Mouse (Mus musculus) fibroblast of lung, adult 2 months (primary cell): ENCODE data around the gene Mns1.
"Not testable (repeated sequence)": the region's sequence is repeated elsewhere in the genome, so short reads cannot be mapped to it uniquely, and the experiment has no call there.

Source experiments
- DNase-seq: peaks from one replicate; pipeline ENCODE4 v3.0.0-alpha.2; 2011; ENCODE audit warnings: low read depth

Gene Mns1

GRCm38 (mm10) chr9:72437822-72438701, at the start of gene Mns1:
Gene Mns1 (plus strand): TSS chr9:72438011.
- peak; percentile 90 for DNase-seq

- DNase-seq: no peak
Measured at GRCm38 (mm10) chr9:72388934-72389333, 48.9 kb upstream of the Mns1 start.

- no peak for DNase-seq
Measured at GRCm38 (mm10) chr9:72389431-72390002, 48.3 kb upstream of the Mns1 start.

GRCm38 (mm10) chr9:72390321-72391077, 47.3 kb upstream of the Mns1 start:
- no peak for DNase-seq

GRCm38 (mm10) chr9:72392686-72393085, 45.1 kb upstream of the Mns1 start:
- DNase-seq: no peak

- DNase-seq: no peak
Measured at GRCm38 (mm10) chr9:72393238-72393637, 44.6 kb upstream of the Mns1 start.

- no peak for DNase-seq
Measured at GRCm38 (mm10) chr9:72393869-72394341, 43.9 kb upstream of the Mns1 start.

- DNase-seq: no peak
Measured at GRCm38 (mm10) chr9:72400121-72400520, 37.7 kb upstream of the Mns1 start.

- not testable (repeated sequence) for DNase-seq
Measured at GRCm38 (mm10) chr9:72401769-72402168, 36.0 kb upstream of the Mns1 start.

- no peak for DNase-seq
Measured at GRCm38 (mm10) chr9:72403421-72403820, 34.4 kb upstream of the Mns1 start.

- DNase-seq: no peak
Measured at GRCm38 (mm10) chr9:72404446-72404845, 33.4 kb upstream of the Mns1 start.

- no peak for DNase-seq
Measured at GRCm38 (mm10) chr9:72404934-72405333, 32.9 kb upstream of the Mns1 start.

- no peak for DNase-seq
Measured at GRCm38 (mm10) chr9:72405882-72406638, 31.8 kb upstream of the Mns1 start.

- DNase-seq: peak; percentile 56
Measured at GRCm38 (mm10) chr9:72408131-72408586, 29.7 kb upstream of the Mns1 start.

- peak; percentile 16 for DNase-seq
Measured at GRCm38 (mm10) chr9:72409381-72410225, 28.2 kb upstream of the Mns1 start.

- no peak for DNase-seq
Measured at GRCm38 (mm10) chr9:72411746-72412145, 26.1 kb upstream of the Mns1 start.

GRCm38 (mm10) chr9:72418443-72418842, 19.4 kb upstream of the Mns1 start:
- no peak for DNase-seq

GRCm38 (mm10) chr9:72420490-72420889, 17.3 kb upstream of the Mns1 start:
- no peak for DNase-seq

- DNase-seq: no peak
Measured at GRCm38 (mm10) chr9:72422284-72422683, 15.5 kb upstream of the Mns1 start.

GRCm38 (mm10) chr9:72422753-72423152, 15.1 kb upstream of the Mns1 start:
- DNase-seq: no peak
